Mouse (Mus musculus) intestine, embryonic 15.5 days (tissue): ENCODE data around the gene Ube2d2b. TPM values are rescaled to one million over a fixed set of nuclear protein-coding genes. Genes with fewer than 3 reads are reported as not detected.

Experiments
- ATAC-seq: fragments of 200-750 bp; cut with Nextera tagmentation; 2 replicates; pipeline ENCODE4 v1.8.0; 2017; ENCODE audit warnings: moderate TSS enrichment, moderate library complexity
- H3K27ac ChIP-seq: fragments of 300-500 bp; sonication (generic); 2 replicates; pipeline ENCODE4 v1.5.1; 2015; ENCODE audit warnings: mild to moderate bottlenecking, inconsistent platforms
- H3K27me3 ChIP-seq: fragments of 300-500 bp; sonication (generic); replicated peaks from 2 replicates; pipeline ENCODE4 v1.6.1; 2015; ENCODE audit warnings: inconsistent platforms
- H3K36me3 ChIP-seq: fragments of 300-500 bp; sonication (generic); 2 replicates; pipeline ENCODE4 v1.6.1; 2015; ENCODE audit warnings: inconsistent platforms
- H3K4me1 ChIP-seq: fragments of 300-500 bp; sonication (generic); replicated peaks from 2 replicates; pipeline ENCODE4 v1.6.1; 2015; ENCODE audit warnings: inconsistent platforms
- H3K4me2 ChIP-seq: fragments of 300-500 bp; sonication (generic); replicated peaks from 2 replicates; pipeline ENCODE4 v1.6.1; 2015; ENCODE audit warnings: mild to moderate bottlenecking, inconsistent platforms
- H3K4me3 ChIP-seq: fragments of 300-500 bp; sonication (generic); replicated peaks from 2 replicates; pipeline ENCODE4 v1.5.1; 2015; ENCODE audit warnings: inconsistent platforms
- H3K9ac ChIP-seq: fragments of 300-500 bp; sonication (generic); 2 replicates; pipeline ENCODE4 v1.6.1; 2015; ENCODE audit warnings: inconsistent platforms
- H3K9me3 ChIP-seq: fragments of 300-500 bp; sonication (generic); 2 replicates; pipeline ENCODE4 v1.6.1; 2016; ENCODE audit warnings: inconsistent platforms
- WGBS: fragments of 180-500 bp; shearing (Covaris S2); methylation state at CpG from one replicate; pipeline ENCODE4 v1.1.7; 2015; 5-methylcytosine and 5-hydroxymethylcytosine counted together
- polyA plus RNA-seq: library from polyadenylated mRNA; unstranded; fragments of >200 nt; fragmentation: Nextera tagmentation; extraction: Ambion mirVana; gene quantifications from 2 replicates; pipeline ENCODE4 v1.2.1, GENCODE M21; 2015

Gene Ube2d2b
- polyA plus RNA-seq, 1 experiment from 2014 or later, result not detected

GRCm38 (mm10) chr5:107880710-107881109 is 50.8 kb downstream of the Ube2d2b start:
- peak; percentile 65; the same call in 1 of the 2 replicates for ATAC-seq
- Histone ChIP-seq H3K9ac (no peak overlapping the region), H3K4me3 (no peak overlapping the region), H3K4me2 (no peak overlapping the region), H3K9me3 (no peaks in the 10 kb centered on the region), H3K36me3 (no peaks in the 10 kb centered on the region), H3K27ac (no peak overlapping the region), H3K27me3 (no peaks in the 10 kb centered on the region), H3K4me1 (no peaks in the 10 kb centered on the region)
- WGBS, result 62% methylated on average over 5 of the region's 5 CpGs

Other genes starting within 250 kb of the Ube2d2b start
- 14.0 and 15.2 TPM in 2 replicates for gene Rpap2, start 232.7 kb upstream of the Ube2d2b start, polyA plus RNA-seq
- gene Glmn, start 232.2 kb upstream of the Ube2d2b start, polyA plus RNA-seq, result 23.5 and 28.9 TPM in 2 replicates
- 1.2 and 2.2 TPM in 2 replicates for gene Gfi1, start 104.1 kb upstream of the Ube2d2b start, polyA plus RNA-seq
- gene Evi5, start 45.0 kb downstream of the Ube2d2b start, polyA plus RNA-seq, result 60.1 and 66.3 TPM in 2 replicates
- 75.2 and 78.0 TPM in 2 replicates for gene Rpl5, start 70.4 kb downstream of the Ube2d2b start, polyA plus RNA-seq
- gene Fam69a, start 157.0 kb downstream of the Ube2d2b start, polyA plus RNA-seq, result 18.4 and 20.9 TPM in 2 replicates
- gene Mtf2, start 235.6 kb downstream of the Ube2d2b start, polyA plus RNA-seq, result 71.8 and 86.0 TPM in 2 replicates